Mouse (Mus musculus): ENCODE data around the gene Trp63.

Trp63 gene

GRCm38 (mm10) chr16:25784246-25784645 is 100.7 kb downstream of the Trp63 start:
- no peak for DNase-seq

- no peak for DNase-seq
Measured at GRCm38 (mm10) chr16:25786457-25786856, 102.9 kb downstream of the Trp63 start.

- no peak for DNase-seq
Measured at GRCm38 (mm10) chr16:25792640-25793266, 109.2 kb downstream of the Trp63 start.

GRCm38 (mm10) chr16:25797732-25798294 is 114.2 kb downstream of the Trp63 start:
- no peak for DNase-seq

GRCm38 (mm10) chr16:25799618-25800017 is 116.1 kb downstream of the Trp63 start:
- no peak for DNase-seq

- DNase-seq, result no peak
Measured at GRCm38 (mm10) chr16:25804955-25805354, 121.4 kb downstream of the Trp63 start.

GRCm38 (mm10) chr16:25807116-25807515 is 123.6 kb downstream of the Trp63 start:
- no peak for DNase-seq

GRCm38 (mm10) chr16:25817753-25818624 is 134.4 kb downstream of the Trp63 start:
- no peak for DNase-seq

- DNase-seq, result no peak
Measured at GRCm38 (mm10) chr16:25826016-25826415, 142.5 kb downstream of the Trp63 start.

- DNase-seq, result no peak
Measured at GRCm38 (mm10) chr16:25832576-25832975, 149.0 kb downstream of the Trp63 start.

GRCm38 (mm10) chr16:25835301-25835700 is 151.7 kb downstream of the Trp63 start:
- no peak for DNase-seq

GRCm38 (mm10) chr16:25835723-25836122 is 152.2 kb downstream of the Trp63 start:
- no peak for DNase-seq

- no peak for DNase-seq
Measured at GRCm38 (mm10) chr16:25842996-25843395, 159.4 kb downstream of the Trp63 start.

GRCm38 (mm10) chr16:25843625-25844024 is 160.1 kb downstream of the Trp63 start:
- DNase-seq, result no peak

GRCm38 (mm10) chr16:25846611-25847010 is 163.0 kb downstream of the Trp63 start:
- no peak for DNase-seq

- DNase-seq, result no peak
Measured at GRCm38 (mm10) chr16:25848474-25848873, 164.9 kb downstream of the Trp63 start.

GRCm38 (mm10) chr16:25849593-25850464 is 166.3 kb downstream of the Trp63 start:
- no peak for DNase-seq

GRCm38 (mm10) chr16:25860731-25861505 is 177.4 kb downstream of the Trp63 start:
- no peak for DNase-seq

- no peak for DNase-seq
Measured at GRCm38 (mm10) chr16:25865096-25865869, 181.7 kb downstream of the Trp63 start.

- no peak for DNase-seq
Measured at GRCm38 (mm10) chr16:25871503-25871902, 187.9 kb downstream of the Trp63 start.

GRCm38 (mm10) chr16:25875681-25876080 is 192.1 kb downstream of the Trp63 start:
- no peak for DNase-seq

Data from thymus, postnatal 14 days (tissue).